Mouse (Mus musculus) stomach, postnatal 0 days (tissue): ENCODE results near the gene Zfp69. TPM values are rescaled to one million over a fixed set of nuclear protein-coding genes. Genes with fewer than 3 reads are reported as not detected.

Source experiments
- ATAC-seq: fragments of 200-750 bp; cut with Nextera tagmentation; 2 replicates; pipeline ENCODE4 v1.8.0; 2017; ENCODE audit not compliant: low FRiP score, low TSS enrichment
- DNase-seq: peaks from one replicate; pipeline ENCODE4 v3.0.0-alpha.2; 2016; ENCODE audit warnings: low spot score
- H3K27ac ChIP-seq: fragments of 300-500 bp; sonication (generic); replicated peaks from 2 replicates; pipeline ENCODE4 v1.5.1; 2014; ENCODE audit warnings: mild to moderate bottlenecking, control low read depth
- H3K27me3 ChIP-seq: fragments of 300-500 bp; sonication (generic); 2 replicates; pipeline ENCODE4 v1.6.1; 2014; ENCODE audit warnings: low read length; ENCODE audit not compliant: control insufficient read depth, insufficient read depth
- H3K36me3 ChIP-seq: fragments of 300-500 bp; sonication (generic); 2 replicates; pipeline ENCODE4 v1.6.1; 2014; ENCODE audit warnings: low read length, mixed read lengths; ENCODE audit not compliant: control insufficient read depth, insufficient read depth
- H3K4me1 ChIP-seq: fragments of 300-500 bp; sonication (generic); replicated peaks from 2 replicates; pipeline ENCODE4 v1.6.1; 2014; ENCODE audit warnings: antibody characterized with exemption; ENCODE audit not compliant: control insufficient read depth, insufficient read depth
- H3K4me2 ChIP-seq: fragments of 300-500 bp; sonication (generic); replicated peaks from 2 replicates; pipeline ENCODE4 v1.6.1; 2014; ENCODE audit warnings: low read depth, mild to moderate bottlenecking, control low read depth, moderate library complexity
- H3K4me3 ChIP-seq: fragments of 300-500 bp; sonication (generic); 2 replicates; pipeline ENCODE4 v1.5.1; 2014; ENCODE audit warnings: low read depth, low read length, control low read depth
- H3K9ac ChIP-seq: fragments of 300-500 bp; sonication (generic); 2 replicates; pipeline ENCODE4 v1.6.1; 2014; ENCODE audit warnings: mild to moderate bottlenecking, low read length, control low read depth, mixed read lengths
- H3K9me3 ChIP-seq: fragments of 300-500 bp; sonication (generic); 2 replicates; pipeline ENCODE4 v1.6.1; 2016; ENCODE audit warnings: low read length; ENCODE audit not compliant: control insufficient read depth
- CTCF ChIP-seq: IDR thresholded peaks from 2 replicates; pipeline ENCODE4 v1.5.1; 2016; ENCODE audit warnings: antibody characterized with exemption, low read depth, mild to moderate bottlenecking, moderate library complexity
- EP300 ChIP-seq: optimal IDR thresholded peaks from 2 replicates; pipeline ENCODE3; 2016; ENCODE audit warnings: antibody characterized with exemption
- WGBS: fragments of 180-500 bp; shearing (Covaris S2); extraction: QIAGEN DNeasy Blood & Tissue Kit; methylation state at CpG from one replicate; pipeline ENCODE4 v1.1.7; 2014; 5-methylcytosine and 5-hydroxymethylcytosine counted together
- polyA plus RNA-seq: library from polyadenylated mRNA; unstranded; fragments of >200 nt; fragmentation: Nextera tagmentation; extraction: Ambion mirVana; gene quantifications from 2 replicates; pipeline ENCODE4 v1.2.1, GENCODE M21; 2015

Zfp69 gene
- polyA plus RNA-seq, 1 experiment from 2014 or later: 1.9 TPM

DNA sequence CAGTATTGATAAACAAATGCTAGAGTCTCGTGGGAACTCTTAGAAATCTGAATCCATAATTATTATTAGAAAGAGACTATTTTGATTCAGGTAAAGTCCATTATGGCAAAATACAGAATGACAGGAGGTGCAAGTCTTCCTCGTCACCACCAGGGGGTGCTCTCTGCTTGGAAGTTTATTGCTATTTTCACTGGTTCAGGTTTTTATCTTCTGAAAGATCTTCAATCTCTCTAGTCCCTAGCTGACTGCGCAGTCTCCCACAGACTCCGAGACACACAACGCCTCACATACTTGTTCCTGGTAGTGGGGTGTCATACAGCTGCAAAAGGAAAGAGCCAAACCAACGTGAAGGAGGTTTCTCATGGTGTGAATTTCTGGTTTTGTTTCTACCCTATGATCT is 34.9 kb upstream of the Zfp69 start:
- Histone ChIP-seq H3K9ac (no peak overlapping the region), H3K4me2 (no peak overlapping the region), H3K4me1 (no peaks in the 10 kb centered on the region), H3K36me3 (peaks cover 2% of the 10 kb centered on the region; the same call in 1 of the 2 replicates), H3K4me3 (no peak overlapping the region), H3K27ac (no peak overlapping the region), H3K27me3 (no peaks in the 10 kb centered on the region), H3K9me3 (no peaks in the 10 kb centered on the region)
- DNase-seq: peak; percentile 24
- peak; percentile 95 for TF ChIP-seq CTCF
- no peak for TF ChIP-seq EP300
- ATAC-seq: no peak
- 14% methylated on average over 6 of the region's 6 CpGs for WGBS

DNA sequence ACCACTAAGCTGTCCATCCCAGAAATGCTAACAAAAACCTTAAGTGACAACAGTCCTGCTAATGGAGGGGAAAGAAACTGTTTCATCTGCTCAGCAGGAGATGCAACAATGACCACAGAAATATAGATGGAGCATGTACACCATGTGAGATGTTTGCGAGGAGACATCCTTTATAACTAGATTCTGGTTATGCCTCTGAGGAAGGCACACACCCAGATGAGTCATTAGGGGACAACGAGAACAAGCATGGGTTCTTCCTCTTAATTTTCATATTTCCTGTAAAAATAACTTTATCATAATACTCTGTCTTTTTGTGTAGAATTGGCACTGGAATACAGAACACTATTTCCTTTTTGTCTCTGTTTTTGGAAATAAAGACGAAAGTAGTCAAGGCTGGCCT is 26.7 kb upstream of the Zfp69 start:
- 78% methylated on average over 3 of the region's 3 CpGs for WGBS
- no peak for DNase-seq
- Histone ChIP-seq H3K36me3 (peaks cover 5% of the 10 kb centered on the region; the same call in 1 of the 2 replicates), H3K4me2 (no peak overlapping the region), H3K27me3 (no peaks in the 10 kb centered on the region), H3K4me3 (no peak overlapping the region), H3K9me3 (no peaks in the 10 kb centered on the region), H3K27ac (no peak overlapping the region), H3K4me1 (no peaks in the 10 kb centered on the region), H3K9ac (no peak overlapping the region)
- TF ChIP-seq CTCF (no peak), EP300 (no peak)
- no peak for ATAC-seq

DNA sequence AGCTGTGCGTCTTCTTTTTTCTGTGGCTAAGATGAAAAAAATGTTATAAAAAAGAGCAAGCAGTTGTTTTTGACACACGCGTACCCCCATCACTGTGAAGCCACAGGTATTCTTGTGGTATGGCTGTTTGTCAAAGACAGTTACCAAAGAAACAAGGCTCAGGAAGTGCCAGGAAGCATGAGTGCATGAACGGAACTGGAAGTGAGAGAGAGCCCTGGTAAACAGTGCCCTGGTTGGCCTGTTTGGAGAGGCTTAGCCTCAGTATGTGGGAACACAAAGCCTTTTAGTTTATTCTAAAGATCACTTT is 23.9 kb upstream of the Zfp69 start:
- peaks cover 8% of the 10 kb centered on the region; the same call in 1 of the 2 replicates for H3K36me3 ChIP-seq
- no peaks in the 10 kb centered on the region for H3K27me3 ChIP-seq
- WGBS: 79% methylated on average over 4 of the region's 4 CpGs

DNA sequence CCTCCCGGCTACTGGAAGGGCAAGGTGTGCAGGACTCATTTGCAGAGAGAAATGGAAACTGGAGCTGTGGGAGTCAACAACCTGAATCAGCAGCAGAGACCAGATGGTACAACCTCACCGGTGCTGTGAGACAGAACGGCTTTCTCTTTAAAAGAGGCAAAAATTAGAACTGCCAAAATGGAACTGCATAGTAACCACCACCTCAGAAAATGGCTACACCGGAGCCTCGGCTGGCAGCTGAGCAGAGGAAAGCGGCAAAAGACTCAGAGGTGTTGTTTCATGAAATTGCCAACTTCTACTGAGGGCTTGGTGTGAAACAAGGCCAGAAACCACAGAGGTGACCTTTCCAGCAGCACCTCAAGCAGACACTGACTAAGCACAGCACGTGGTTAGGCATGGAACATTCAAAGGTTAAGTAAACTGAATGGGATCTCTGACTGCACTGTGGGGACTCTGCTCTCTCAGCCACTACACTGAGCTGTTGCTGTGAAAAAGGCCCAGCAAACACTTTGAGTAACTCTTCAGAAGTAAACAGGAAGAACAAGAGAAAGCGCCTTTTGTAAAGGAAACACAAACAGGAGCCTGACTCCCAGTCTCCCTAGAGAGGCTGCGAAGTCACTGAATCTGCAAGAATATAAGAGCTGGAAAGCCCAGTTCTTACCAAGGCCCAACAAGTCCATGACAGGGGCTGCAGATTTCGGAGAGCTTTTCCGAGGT is 23.4 kb upstream of the Zfp69 start:
- DNase-seq (no peak), ATAC-seq (peak; percentile 92)
- WGBS: 74% methylated on average over 11 of the region's 11 CpGs
- Histone ChIP-seq H3K9me3 (no peaks in the 10 kb centered on the region), H3K27ac (no peak overlapping the region), H3K4me2 (no peak overlapping the region), H3K9ac (no peak overlapping the region), H3K4me1 (no peaks in the 10 kb centered on the region), H3K36me3 (peaks cover 8% of the 10 kb centered on the region; the same call in 1 of the 2 replicates), H3K27me3 (no peaks in the 10 kb centered on the region), H3K4me3 (no peak overlapping the region)
- no peak for TF ChIP-seq CTCF
- TF ChIP-seq EP300: no peak

More for the DNA sequence above, 23.9 kb upstream of the Zfp69 start:
- ATAC-seq (no peak), DNase-seq (no peak)
- Histone ChIP-seq H3K4me2 (no peak overlapping the region), H3K4me3 (no peak overlapping the region), H3K4me1 (no peaks in the 10 kb centered on the region), H3K27ac (no peak overlapping the region), H3K9ac (no peak overlapping the region), H3K9me3 (no peaks in the 10 kb centered on the region)
- TF ChIP-seq CTCF: no peak
- no peak for TF ChIP-seq EP300

DNA sequence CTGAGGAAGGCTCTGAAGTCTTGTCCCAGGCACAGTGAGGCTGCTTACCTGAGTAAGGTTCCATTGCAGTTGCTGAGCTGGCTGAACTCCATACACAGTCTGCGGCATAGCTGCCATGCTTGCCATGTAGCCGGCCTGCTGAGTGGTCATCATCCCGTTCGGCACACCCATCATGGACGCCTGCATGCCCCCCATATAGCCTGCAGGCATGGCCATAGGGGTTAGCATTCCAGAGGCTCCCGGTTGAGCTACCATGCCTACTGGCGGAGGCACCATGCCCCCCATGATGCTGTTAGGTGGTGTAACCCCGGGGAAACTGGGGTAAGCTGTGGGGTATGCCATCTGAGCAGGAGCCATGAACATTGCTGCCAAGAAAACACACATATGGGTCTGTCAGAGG is 20.3 kb upstream of the Zfp69 start:
- no peak for ATAC-seq
- 93% methylated on average over 8 of the region's 8 CpGs for WGBS

DNA sequence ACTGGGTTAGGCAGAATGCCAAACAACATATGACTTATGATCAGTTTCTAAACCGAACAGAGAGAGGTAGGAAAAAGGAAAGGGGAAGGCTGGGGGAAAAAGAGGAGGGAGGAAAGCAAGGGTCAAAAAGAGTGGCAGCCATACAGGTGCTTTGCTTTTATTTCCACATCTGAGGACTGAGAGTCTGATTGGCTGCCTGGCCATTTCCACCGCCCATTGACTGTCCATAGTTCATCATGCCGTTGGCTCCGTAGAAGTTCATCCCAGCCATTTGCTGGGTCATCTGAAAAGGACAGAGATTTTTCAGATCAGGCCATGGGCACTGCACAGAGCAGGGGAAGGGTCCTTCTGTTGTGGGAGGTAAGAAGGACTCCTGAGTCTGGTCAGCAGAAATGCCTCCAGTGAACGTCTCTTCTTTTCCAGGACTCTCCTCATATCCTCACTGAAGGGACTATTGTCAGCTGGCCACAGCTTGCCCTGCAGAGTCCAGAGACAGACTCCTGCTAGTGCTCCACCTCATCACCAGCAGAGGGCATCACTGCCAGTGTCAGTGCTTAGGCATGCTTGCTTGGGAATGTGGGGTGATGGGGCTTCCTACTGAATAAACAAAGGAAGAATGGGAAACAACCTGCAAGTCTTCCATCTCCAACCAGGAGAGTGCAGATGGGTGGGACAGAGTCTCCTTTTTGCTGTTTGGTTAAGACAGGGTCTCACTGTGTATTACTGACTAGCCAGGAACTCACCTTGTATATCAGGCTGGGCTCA is 18.1 kb upstream of the Zfp69 start:
- WGBS: 77% methylated on average over 5 of the region's 5 CpGs
- Histone ChIP-seq H3K9me3 (no peaks in the 10 kb centered on the region), H3K27ac (no peak overlapping the region), H3K27me3 (no peaks in the 10 kb centered on the region), H3K9ac (no peak overlapping the region), H3K4me1 (no peaks in the 10 kb centered on the region), H3K4me2 (no peak overlapping the region), H3K36me3 (peaks cover 5% of the 10 kb centered on the region; the same call in 1 of the 2 replicates), H3K4me3 (no peak overlapping the region)
- no peak for TF ChIP-seq EP300
- TF ChIP-seq CTCF: peak; percentile 69
- DNase-seq (no peak), ATAC-seq (peak; percentile 63)

More for the DNA sequence above, 20.3 kb upstream of the Zfp69 start:
- TF ChIP-seq EP300 (no peak), CTCF (no peak)
- no peak overlapping the region for H3K27ac ChIP-seq
- no peak for DNase-seq
- H3K27me3 ChIP-seq: no peaks in the 10 kb centered on the region
- no peaks in the 10 kb centered on the region for H3K9me3 ChIP-seq
- H3K4me3 ChIP-seq: no peak overlapping the region
- H3K4me1 ChIP-seq: no peaks in the 10 kb centered on the region
- H3K4me2 ChIP-seq: no peak overlapping the region
- H3K36me3 ChIP-seq: peaks cover 8% of the 10 kb centered on the region; the same call in 1 of the 2 replicates
- H3K9ac ChIP-seq: no peak overlapping the region
